8 mouse cellular contexts compared by ENCODE assay signal in genomic region chr14:54877048-54877715, GRCm38 (mm10). TPM values are rescaled to one million over a fixed set of nuclear protein-coding genes. Genes with fewer than 3 reads are reported as not detected.
A peak's percentile ranks its signal among the peaks of the same experiment; 100 is the strongest.
DNase-seq lines count a peak whose midpoint lies in the region; ATAC-seq and TF ChIP-seq lines count a peak whose summit lies in the region.

TSS of gene Ppp1r3e (minus strand) at chr14:54877550.

- H3K36me3 ChIP-seq in hindbrain, embryonic 12.5 days, result no peaks in the 10 kb centered on the region

- TF ChIP-seq CTCF in Patski (IDR thresholded peaks at IDR 0.05), result no peak

- DNase-seq in Patski (ENCODE audit: low read depth, low spot score), result no peak
- DNase-seq in cerebellum, postnatal 14 days, result peak; percentile 84 to 87
- peak; percentile 36 to 44 for DNase-seq in frontal cortex, postnatal 25 days (ENCODE audit: low spot score in 2 of 2)
- peak; percentile 66 to 67 for DNase-seq in layer of hippocampus, postnatal 36 days
- DNase-seq in lung, postnatal 4 days, result peak; percentile 73 to 75
- peak; percentile 62 to 68 for DNase-seq in right cerebral cortex, adult 2 months (ENCODE audit: low spot score in 2 of 2)
- DNase-seq in urinary bladder, postnatal 36 days (ENCODE audit: low spot score in 2 of 2), result peak; percentile 69 to 73

- H3K4me2 ChIP-seq in hindbrain, embryonic 12.5 days (replicated peaks), result peak within 1 kb of the TSS; percentile 98

- peak within 1 kb of the TSS; percentile 90 for H3K27ac ChIP-seq in hindbrain, embryonic 12.5 days

- no peaks in the 10 kb centered on the region for H3K9me3 ChIP-seq in hindbrain, embryonic 12.5 days (replicated peaks)

- H3K4me1 ChIP-seq in hindbrain, embryonic 12.5 days, result peaks cover 13% of the 10 kb centered on the region

- in situ Hi-C loops in Patski (cut with MboI; ENCODE audit: low pct_unique_long_range_greater_than_20kb), result loop anchor here (25.0 kb wide), 1 partner anchor 710 kb away; the partner anchor contains the start of genes Emc9, Fitm1, Psme1 and Psme2

- H3K9ac ChIP-seq in hindbrain, embryonic 12.5 days, result peak within 1 kb of the TSS; percentile 88

- under 1% methylated on average over 45 of the region's 61 CpGs for WGBS in hindbrain, embryonic 12.5 days

- POLR2A ChIA-PET in Patski (lab: Charles Lee), result interaction anchor here (0.8 to 1.3 kb wide), 2 partner anchors 14 to 18 kb away, joined by 3 to 4 read pairs; no protein-coding TSS in a partner anchor

- CTCF ChIA-PET in Patski (lab: Charles Lee), result no interaction called here

- peak within 1 kb of the TSS; percentile 75 for H3K4me3 ChIP-seq in hindbrain, embryonic 12.5 days

- ATAC-seq in Patski, result peak; percentile 83
- ATAC-seq in hindbrain, embryonic 12.5 days (ENCODE audit: low FRiP score), result peak; percentile 83

- H3K27me3 ChIP-seq in Patski, result no peaks in the 10 kb centered on the region
- H3K27me3 ChIP-seq in hindbrain, embryonic 12.5 days, result peaks cover 7% of the 10 kb centered on the region; the same call in 1 of the 2 replicates

RNA-seq across cellular contexts. Expression of gene Ppp1r3e, which starts in this region (rescaled TPM):
- polyA plus RNA-seq in Patski (2021), result 4.4 TPM
- 0.48 and 1.5 TPM in 2 replicates for polyA plus RNA-seq in hindbrain, embryonic 12.5 days (2016; fragmentation: Nextera tagmentation; extraction: Ambion mirVana)
- 10 to 100 TPM; 17.9 to 20.7 TPM for total RNA-seq in layer of hippocampus, postnatal 36 days (2021)
